Comparison of ENCODE assay signal across 13 mouse cellular contexts in the genomic region with DNA sequence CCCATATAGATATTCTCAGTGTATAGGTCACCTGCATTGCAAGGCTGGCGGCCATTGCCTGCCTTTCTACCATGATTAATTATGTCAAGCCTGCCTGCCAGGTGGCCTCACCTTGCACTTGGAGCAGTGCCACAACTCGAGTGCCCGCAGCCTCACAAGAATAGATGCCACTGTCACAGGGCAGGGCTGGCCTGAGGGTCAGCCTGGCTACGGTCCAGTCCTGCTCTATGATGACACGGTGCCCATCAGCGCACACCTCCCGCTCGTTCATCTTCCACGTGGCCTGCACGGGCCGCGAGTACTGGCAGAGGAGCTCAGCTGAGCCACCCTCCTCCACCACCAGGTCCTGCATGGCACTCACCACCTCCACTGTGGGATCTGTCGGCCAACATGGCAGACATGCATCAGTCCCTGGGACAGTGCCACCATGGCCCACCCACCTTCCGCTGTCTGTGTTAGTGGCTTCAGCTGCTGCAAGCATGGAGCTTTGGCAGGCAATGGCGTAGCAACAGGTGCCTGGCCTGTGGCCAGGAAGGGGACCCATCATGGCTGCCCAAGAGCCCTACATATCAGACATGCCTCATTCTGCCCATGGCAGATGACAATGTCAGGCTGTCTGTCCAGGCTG.
A peak's percentile ranks its signal among the peaks of the same experiment; 100 is the strongest.
DNase-seq lines count a peak whose midpoint lies in the region; ATAC-seq and TF ChIP-seq lines count a peak whose summit lies in the region.
"Had no signal": no experiment of that assay in that cellular context is flagged by ENCODE, and none has a peak within 500 bp of the region (broad histone marks: within the 10 kb centered on the region; RNA-seq: fewer than 3 reads in every experiment).

No protein-coding gene starts in this region.

- DNase-seq in right cerebral cortex, postnatal 14 days, result peak; percentile 26
- DNase-seq in right cerebral cortex, postnatal 36 days (ENCODE audit: low spot score in 2 of 2), result no peak
- peak; percentile 22 to 23 for DNase-seq in cerebellum, postnatal 36 days
- DNase-seq in heart, postnatal 10 days, result peak; percentile 70 to 73
- no peak for DNase-seq in lung, postnatal 4 days
- DNase-seq in liver, postnatal 0 days, result no peak
- DNase-seq: kidney, adult 18-20 months had no signal

- H3K4me2 ChIP-seq in myocyte (ENCODE audit: low read depth), result no peak overlapping the region
- H3K4me2 ChIP-seq in liver, postnatal 0 days (ENCODE audit: low read depth, low read length), result no peak overlapping the region
- H3K4me2 ChIP-seq in neural tube, embryonic 15.5 days, result no peak overlapping the region
- H3K4me2 ChIP-seq: embryonic facial prominence, embryonic 13.5 days; forebrain, embryonic 15.5 days; heart, embryonic 13.5 days; liver, embryonic 11.5 days had no signal

- WGBS in liver, postnatal 0 days (ENCODE audit: insufficient replicate concordance), result 85% methylated on average over 15 of the region's 15 CpGs
- WGBS in neural tube, embryonic 15.5 days, result 92% methylated on average over 15 of the region's 15 CpGs

- H3K4me3 ChIP-seq in myocyte, result no peak overlapping the region
- no peak overlapping the region for H3K4me3 ChIP-seq in liver, postnatal 0 days (ENCODE audit: low read depth, low read length)
- H3K4me3 ChIP-seq in neural tube, embryonic 15.5 days (replicated peaks), result no peak overlapping the region
- H3K4me3 ChIP-seq: embryonic facial prominence, embryonic 13.5 days; forebrain, embryonic 15.5 days; heart, embryonic 13.5 days had no signal

- no peak for ATAC-seq in liver, postnatal 0 days
- no peak for ATAC-seq in neural tube, embryonic 15.5 days (ENCODE audit: low FRiP score)
- ATAC-seq: forebrain, embryonic 15.5 days had no signal

- no peaks in the 10 kb centered on the region for H3K9me3 ChIP-seq in liver, postnatal 0 days (ENCODE audit: low read length)
- no peaks in the 10 kb centered on the region for H3K9me3 ChIP-seq in neural tube, embryonic 15.5 days (replicated peaks)
- H3K9me3 ChIP-seq: embryonic facial prominence, embryonic 13.5 days; forebrain, embryonic 15.5 days; heart, embryonic 13.5 days had no signal

- no peaks in the 10 kb centered on the region for H3K79me2 ChIP-seq in myocyte (ENCODE audit: control insufficient read depth, insufficient read depth)

- no peak for TF ChIP-seq CTCF in liver, postnatal 0 days (IDR thresholded peaks at IDR 0.05; ENCODE audit: low read depth)

- TF ChIP-seq POLR2A in myocyte (IDR thresholded peaks at IDR 0.05; ENCODE audit: insufficient read length, low read depth), result no peak

- H3K9ac ChIP-seq in liver, postnatal 0 days (replicated peaks), result no peak overlapping the region
- H3K9ac ChIP-seq in neural tube, embryonic 15.5 days (replicated peaks), result no peak overlapping the region
- H3K9ac ChIP-seq: embryonic facial prominence, embryonic 13.5 days; forebrain, embryonic 15.5 days; heart, embryonic 13.5 days had no signal

- peaks cover 39% of the 10 kb centered on the region for H3K27me3 ChIP-seq in myocyte (ENCODE audit: control insufficient read depth, insufficient read depth, insufficient read length)
- no peaks in the 10 kb centered on the region for H3K27me3 ChIP-seq in liver, postnatal 0 days (ENCODE audit: insufficient read depth, low read length)
- H3K27me3 ChIP-seq in neural tube, embryonic 15.5 days (replicated peaks), result no peaks in the 10 kb centered on the region
- H3K27me3 ChIP-seq: embryonic facial prominence, embryonic 13.5 days; forebrain, embryonic 15.5 days; heart, embryonic 13.5 days had no signal

- H3K4me1 ChIP-seq in liver, postnatal 0 days (ENCODE audit: insufficient read depth), result no peaks in the 10 kb centered on the region
- H3K4me1 ChIP-seq in neural tube, embryonic 15.5 days, result no peaks in the 10 kb centered on the region
- H3K4me1 ChIP-seq: embryonic facial prominence, embryonic 13.5 days; forebrain, embryonic 15.5 days; heart, embryonic 13.5 days had no signal

- H3K36me3 ChIP-seq in myocyte (ENCODE audit: control insufficient read depth, insufficient read depth), result no peaks in the 10 kb centered on the region
- H3K36me3 ChIP-seq in liver, postnatal 0 days (replicated peaks; ENCODE audit: insufficient read depth, low read length), result no peaks in the 10 kb centered on the region
- H3K36me3 ChIP-seq in neural tube, embryonic 15.5 days, result no peaks in the 10 kb centered on the region
- H3K36me3 ChIP-seq: embryonic facial prominence, embryonic 13.5 days; forebrain, embryonic 15.5 days had no signal

- intact Hi-C loops in heart, postnatal 10 days (cut with DNase I), result no loop called here

- no peak overlapping the region for H3ac ChIP-seq in myocyte (ENCODE audit: control insufficient read depth, insufficient read length)

- no peak overlapping the region for H3K27ac ChIP-seq in liver, postnatal 0 days (ENCODE audit: low read depth)
- no peak overlapping the region for H3K27ac ChIP-seq in neural tube, embryonic 15.5 days (replicated peaks)
- H3K27ac ChIP-seq: embryonic facial prominence, embryonic 13.5 days; forebrain, embryonic 15.5 days; heart, embryonic 13.5 days had no signal

- no peak for TF ChIP-seq EP300 in liver, postnatal 0 days (IDR thresholded peaks at IDR 0.05; ENCODE audit: low read depth)

TF ChIP-seq in myocyte, 11 proteins besides CTCF, POLR2A, EP300 and RAD21:
- TF ChIP-seq MYOG (IDR thresholded peaks at IDR 0.05; ENCODE audit: control insufficient read depth in 1 of 3, insufficient read depth in 1 of 3, insufficient read length in 2 of 3, low read depth in 2 of 3) (peak; percentile 55 to 89 (median 63)), MYOD1 (IDR thresholded peaks at IDR 0.05; ENCODE audit: control insufficient read depth in 1 of 3, insufficient read length in 2 of 3, low read depth in 2 of 3) (peak in 2 of 3 experiments; percentile 40 to 96), TCF3 (IDR thresholded peaks at IDR 0.05; ENCODE audit: insufficient read length, low read depth) (peak; percentile 60), CEBPB (IDR thresholded peaks at IDR 0.05; ENCODE audit: insufficient read depth, poor library complexity, severe bottlenecking) (no peak), POLR2AphosphoS2 (IDR thresholded peaks at IDR 0.05; ENCODE audit: insufficient read length, low read depth) (peak; percentile 48), REST (IDR thresholded peaks at IDR 0.05; ENCODE audit: insufficient read depth, insufficient read length) (no peak), E2F4 (IDR thresholded peaks at IDR 0.05; ENCODE audit: insufficient read depth) (no peak), TCF12 (IDR thresholded peaks at IDR 0.05; ENCODE audit: insufficient read depth, poor library complexity, severe bottlenecking) (no peak), SRF (IDR thresholded peaks at IDR 0.05; ENCODE audit: control insufficient read depth, insufficient read length, low read depth) (no peak), USF1 (IDR thresholded peaks at IDR 0.05; ENCODE audit: low read depth) (no peak), MAX (IDR thresholded peaks at IDR 0.05; ENCODE audit: low read depth) (no peak)

Comparison
In these comparisons a context has a peak if more than half of its experiments do, and no peak if none do; other contexts are left out.
1. DNase-seq: peak in right cerebral cortex, postnatal 14 days (single experiment), cerebellum, postnatal 36 days (2 of 2) and heart, postnatal 10 days (2 of 2); none in right cerebral cortex, postnatal 36 days (0 of 2), lung, postnatal 4 days (0 of 2) and liver, postnatal 0 days (single experiment).